Mouse (Mus musculus): ENCODE measurements around the gene Nme4.

The Nme4 gene

DNA sequence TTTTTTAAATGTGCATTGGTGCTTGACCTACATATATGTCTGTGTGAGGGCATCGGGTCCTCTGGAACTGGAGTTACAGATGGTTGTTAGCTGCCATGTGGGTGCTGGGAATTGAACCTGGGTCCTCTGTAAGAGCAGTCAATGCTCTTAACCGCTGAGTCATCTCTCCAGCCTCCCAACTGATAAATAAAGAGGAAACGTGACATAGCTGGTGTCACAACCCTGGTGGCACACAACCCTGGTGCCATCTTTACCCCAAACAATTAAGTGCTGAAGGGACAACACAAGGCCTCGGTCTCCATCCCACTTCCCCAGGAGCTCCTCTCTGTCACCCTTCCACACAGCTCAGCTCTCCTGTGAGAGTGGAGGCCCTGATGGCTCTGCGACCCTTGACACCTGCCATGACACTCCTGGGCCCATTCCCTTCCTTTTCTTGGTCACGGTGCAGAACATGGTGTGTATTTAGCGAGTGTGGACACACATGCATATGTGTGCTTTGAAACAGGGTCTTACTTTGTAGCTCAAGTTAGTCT lies 28.8 kb downstream of the Nme4 start:
- no peak for DNase-seq (ENCODE audit: low spot score in 2 of 2)

- no peak for DNase-seq (ENCODE audit: low spot score in 2 of 2)
Measured at GRCm38 (mm10) chr17:26064916-26065315, 30.5 kb downstream of the Nme4 start.

DNA sequence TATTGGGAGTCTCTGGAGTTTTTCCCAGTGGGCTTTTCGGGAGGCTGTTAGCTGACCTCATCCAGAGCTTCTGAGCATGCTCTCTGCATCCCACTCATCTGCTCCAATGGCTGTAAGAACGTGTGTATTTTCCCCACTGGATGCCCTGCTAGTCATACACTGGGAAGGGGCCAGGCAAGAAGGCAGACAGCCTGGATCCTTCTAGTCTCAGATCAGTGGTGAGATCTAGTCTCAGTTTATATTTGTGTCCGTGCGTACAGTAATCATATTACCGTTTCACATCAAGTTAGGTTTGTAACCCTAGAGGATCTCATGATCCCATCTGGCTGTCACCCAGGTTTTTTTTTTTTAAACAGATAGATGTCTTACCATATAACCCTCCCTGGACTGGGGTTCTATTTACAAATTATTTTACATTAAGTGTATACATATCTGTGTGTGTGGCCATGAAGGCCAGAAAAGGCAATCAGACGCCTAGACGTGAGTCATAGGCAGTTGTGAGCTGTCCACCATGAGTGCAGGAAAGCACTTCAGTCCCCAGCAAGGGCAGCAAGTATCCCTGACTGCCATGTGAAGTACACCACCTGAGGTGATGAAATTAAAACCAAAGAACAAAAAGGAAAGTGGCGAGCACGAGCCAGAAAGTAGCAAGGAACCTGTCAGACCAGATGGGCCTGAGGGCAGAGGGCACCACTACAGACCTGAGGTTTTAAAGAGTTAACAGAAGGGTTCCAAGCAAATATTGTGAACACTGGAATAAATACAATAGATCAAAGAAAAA lies 37.4 kb downstream of the Nme4 start:
- DNase-seq (ENCODE audit: low spot score in 2 of 2) = no peak

DNA sequence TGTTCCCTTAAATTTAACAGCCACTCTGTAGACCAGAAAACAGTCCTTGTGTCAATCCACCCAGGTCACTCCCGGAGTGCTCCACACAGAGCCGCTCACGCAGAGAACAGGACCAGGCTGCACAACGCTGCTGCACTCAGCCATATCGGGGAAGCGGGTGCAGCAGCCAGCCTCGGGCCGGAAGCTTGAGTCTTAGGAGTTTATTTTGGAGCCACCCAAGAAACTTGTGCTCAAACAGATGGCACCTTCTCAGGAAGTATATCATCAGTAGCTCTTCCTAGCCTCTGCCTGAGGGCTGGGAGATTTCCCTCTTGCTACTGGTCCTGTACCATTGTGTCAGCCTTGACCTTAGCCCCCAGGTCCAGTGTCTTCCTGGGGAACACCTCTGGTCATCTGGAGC lies 38.1 kb downstream of the Nme4 start:
- DNase-seq (ENCODE audit: low spot score in 2 of 2) = no peak

- no peak for DNase-seq (ENCODE audit: low spot score in 2 of 2)
Measured at GRCm38 (mm10) chr17:26055164-26055563, 40.2 kb downstream of the Nme4 start.

GRCm38 (mm10) chr17:26054133-26054845 lies 41.1 kb downstream of the Nme4 start:
- no peak for DNase-seq (ENCODE audit: low spot score in 2 of 2)

DNA sequence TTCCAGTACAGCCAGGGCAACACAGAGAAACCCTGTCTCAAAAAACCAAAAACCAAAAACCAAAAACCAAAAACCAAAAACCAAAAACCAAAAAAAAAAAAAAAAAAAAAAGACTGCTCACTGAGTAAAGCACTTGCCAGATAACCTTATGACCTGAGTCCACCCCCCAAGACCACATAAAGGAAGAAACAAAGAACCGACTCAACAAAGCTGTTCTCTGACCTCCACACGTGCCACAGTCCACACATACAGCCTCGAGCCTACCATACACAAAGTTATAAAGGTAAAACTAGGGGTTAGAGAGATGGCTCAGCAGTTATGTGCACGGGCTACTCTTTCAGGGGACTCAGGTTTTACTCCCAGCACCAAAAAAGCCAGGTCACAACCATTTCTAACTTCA lies 42.7 kb downstream of the Nme4 start:
- DNase-seq (ENCODE audit: low spot score in 2 of 2) = no peak

DNA sequence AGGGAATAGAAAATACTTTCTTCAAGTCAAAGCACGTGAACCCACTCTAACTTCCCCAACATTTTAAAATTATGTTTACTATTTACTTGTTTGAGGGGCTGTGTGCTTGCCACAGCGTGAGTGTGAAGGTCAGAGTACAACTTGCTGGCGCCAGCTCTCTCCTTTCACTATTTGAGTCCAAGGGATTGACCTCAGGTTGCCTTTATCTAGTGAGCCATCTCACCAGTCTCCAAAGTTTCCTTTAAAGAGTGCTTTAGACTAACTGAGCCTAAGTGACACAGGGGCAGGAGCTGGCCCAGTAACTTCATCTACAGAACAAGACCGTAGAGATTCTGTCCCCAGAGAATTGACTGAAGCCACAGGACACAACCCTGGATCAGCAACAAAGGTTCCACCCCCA lies 43.3 kb downstream of the Nme4 start:
- no peak for DNase-seq (ENCODE audit: low spot score in 2 of 2)

DNA sequence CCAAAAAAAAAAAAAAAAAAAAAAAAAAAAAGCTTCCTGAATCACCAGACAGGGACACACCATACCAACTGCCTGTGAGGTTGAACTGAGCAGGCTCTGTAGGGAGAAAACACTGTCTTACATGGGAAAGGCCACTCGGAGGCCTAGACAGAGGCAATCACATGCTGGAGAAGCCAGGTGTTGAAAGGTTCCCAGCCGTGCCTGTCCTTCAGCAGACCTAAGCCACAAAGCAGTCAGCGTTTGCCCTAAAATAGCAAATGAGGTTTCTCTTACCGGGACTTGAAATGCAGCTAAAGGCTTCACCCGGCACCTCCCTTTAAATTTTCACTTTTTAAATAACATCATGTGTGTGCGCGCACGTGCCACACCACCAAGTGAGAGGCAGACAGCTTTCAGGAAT lies 47.3 kb downstream of the Nme4 start:
- DNase-seq (ENCODE audit: low spot score in 2 of 2) = no peak

GRCm38 (mm10) chr17:26046253-26046997 lies 49.0 kb downstream of the Nme4 start:
- DNase-seq (ENCODE audit: low spot score in 2 of 2) = no peak

GRCm38 (mm10) chr17:26045285-26045684 lies 50.1 kb downstream of the Nme4 start:
- no peak for DNase-seq (ENCODE audit: low spot score in 2 of 2)

GRCm38 (mm10) chr17:26043249-26043636 lies 52.2 kb downstream of the Nme4 start:
- DNase-seq (ENCODE audit: low spot score in 2 of 2) = no peak

DNA sequence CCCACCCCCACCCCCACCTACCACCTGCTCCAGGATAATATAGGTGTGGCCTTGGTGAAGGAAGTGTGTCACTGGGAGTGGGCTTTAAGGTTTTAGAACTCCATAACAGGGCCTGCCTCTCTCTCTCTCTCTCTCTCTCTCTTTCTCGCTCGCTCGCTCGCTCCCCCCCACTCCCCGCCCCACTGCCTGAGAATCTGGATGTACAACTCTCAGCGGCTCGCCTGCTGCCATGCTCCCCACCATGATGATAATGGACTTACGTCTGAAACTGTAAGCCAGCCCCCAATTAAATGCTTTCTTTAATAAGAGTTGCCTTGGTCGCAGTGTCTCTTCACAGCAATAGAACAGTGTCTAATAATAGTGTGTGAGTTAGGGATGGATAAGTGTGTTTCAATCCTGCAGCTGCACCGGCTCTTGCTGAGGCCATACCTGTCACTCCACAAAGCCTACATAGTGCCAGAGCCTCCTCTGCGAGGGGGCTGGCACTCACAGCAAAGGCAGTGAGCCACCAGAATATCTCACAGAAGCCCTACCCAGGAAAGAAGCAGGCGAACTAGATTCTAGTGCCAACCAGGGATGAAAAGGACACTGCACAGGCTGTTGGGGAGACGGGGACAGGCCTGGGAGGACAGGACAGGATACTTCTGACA lies 52.7 kb downstream of the Nme4 start:
- DNase-seq (ENCODE audit: low spot score in 2 of 2) = no peak
